Mouse (Mus musculus) bone marrow macrophage, adult 2 months (primary cell): Measurements from ENCODE around the gene A930002H24Rik. TPM values are rescaled to one million over a fixed set of nuclear protein-coding genes. Genes with fewer than 3 reads are reported as not detected.

Source experiments
- H3K27ac ChIP-seq: 2 replicates; pipeline ENCODE4 v1.5.1; 2012; ENCODE audit warnings: low read depth, low read length; ENCODE audit not compliant: insufficient read depth
- H3K4me1 ChIP-seq: 2 replicates; pipeline ENCODE4 v1.6.1; 2012; ENCODE audit warnings: low read length; ENCODE audit not compliant: control insufficient read depth, insufficient read depth
- H3K4me3 ChIP-seq: 2 replicates; pipeline ENCODE4 v1.5.1; 2012; ENCODE audit warnings: mild to moderate bottlenecking, low read length, moderate library complexity; ENCODE audit not compliant: insufficient read depth
- CTCF ChIP-seq: IDR thresholded peaks from 2 replicates; pipeline ENCODE4 v1.5.1; 2012; ENCODE audit warnings: low read depth, mild to moderate bottlenecking, low read length, moderate library complexity
- POLR2A ChIP-seq: IDR thresholded peaks from 2 replicates; pipeline ENCODE4 v1.6.1; 2012; ENCODE audit warnings: mild to moderate bottlenecking, low read depth, low read length, borderline replicate concordance
- polyA plus RNA-seq: library from polyadenylated mRNA; stranded (reverse); fragments of >200 nt; gene quantifications from 2 replicates; pipeline ENCODE4 v1.2.4, GENCODE M21; 2012; ENCODE audit not compliant: missing spikeins, insufficient read depth, insufficient read length

The A930002H24Rik gene
- not detected in 2 replicates for polyA plus RNA-seq

DNA sequence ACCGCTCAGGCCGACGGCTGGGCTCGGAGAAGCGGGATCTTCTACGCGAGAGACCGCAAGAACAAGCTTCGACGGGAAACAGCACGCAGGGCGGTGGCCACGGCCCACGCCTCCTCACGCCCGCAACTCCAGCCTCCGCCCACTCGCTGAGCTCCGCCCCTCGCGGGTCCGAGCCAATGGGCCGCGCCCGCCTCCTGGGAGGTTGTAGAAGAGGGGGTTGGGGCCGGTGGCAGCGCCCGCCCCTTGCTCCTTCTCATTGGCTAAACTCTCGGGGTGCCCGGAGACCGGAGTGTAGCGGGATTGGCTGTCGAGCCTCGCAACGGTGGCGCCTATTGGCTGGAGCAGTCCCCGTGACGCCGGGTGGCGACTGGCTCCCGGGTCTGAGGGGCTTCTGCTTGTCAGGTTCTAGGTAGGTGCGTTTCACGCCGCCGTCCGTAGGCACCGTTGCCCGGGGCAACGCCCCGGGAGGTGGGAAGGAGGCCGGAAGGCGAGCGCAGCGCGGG lies at the start of gene A930002H24Rik:
A930002H24Rik (minus strand) TSS at position 145 of the 503 bp plus-strand sequence.
- Histone ChIP-seq H3K4me1 (peaks cover 7% of the 10 kb centered on the region), H3K4me3 (peak within 1 kb of the TSS; percentile 94), H3K27ac (peak within 1 kb of the TSS; percentile 32)
- TF ChIP-seq POLR2A (no peak), CTCF (no peak)

DNA sequence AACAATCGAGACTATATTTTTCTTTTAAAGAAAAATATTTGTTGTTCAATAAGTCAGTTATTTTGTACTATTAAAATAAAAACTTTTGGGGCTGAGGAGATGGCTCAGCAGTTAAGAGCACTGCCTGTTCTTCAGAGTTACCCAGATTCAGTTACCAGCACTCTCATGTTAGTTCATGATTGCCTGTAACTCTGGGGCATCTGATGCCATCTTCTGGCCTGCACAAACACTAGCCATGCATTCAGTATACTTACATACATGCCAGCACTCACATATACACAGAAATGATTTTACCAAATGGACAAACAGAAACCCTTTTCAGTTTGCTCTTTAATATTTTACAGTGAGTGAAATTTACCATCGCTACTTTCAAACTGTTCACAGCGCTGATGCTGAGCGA lies 45.7 kb upstream of the A930002H24Rik start:
- H3K27ac ChIP-seq: no peak overlapping the region
- TF ChIP-seq CTCF (no peak), POLR2A (no peak)
- H3K4me3 ChIP-seq: no peak overlapping the region
- H3K4me1 ChIP-seq: no peaks in the 10 kb centered on the region

DNA sequence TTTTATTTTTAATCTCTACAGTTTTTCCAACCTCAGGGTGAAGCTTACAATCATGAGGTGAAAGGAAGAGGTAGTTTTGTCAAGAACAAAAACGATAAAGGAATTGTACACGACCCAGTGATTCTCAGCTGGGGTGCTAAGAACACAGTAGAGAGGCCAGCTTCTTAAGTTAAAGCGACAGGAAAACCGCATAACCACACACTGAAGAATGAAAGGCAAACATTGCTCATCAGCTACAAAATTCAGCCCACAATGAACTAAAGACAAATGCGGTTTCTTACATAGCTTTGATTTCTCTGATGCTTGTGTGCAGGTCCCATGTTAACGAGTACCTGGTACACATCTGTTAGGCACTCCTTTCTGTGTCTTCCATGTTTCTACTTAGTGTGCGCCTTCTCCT lies 33.5 kb upstream of the A930002H24Rik start:
- no peak for TF ChIP-seq CTCF
- TF ChIP-seq POLR2A: no peak
- Histone ChIP-seq H3K4me1 (peaks cover 37% of the 10 kb centered on the region), H3K4me3 (no peak overlapping the region), H3K27ac (no peak overlapping the region)

DNA sequence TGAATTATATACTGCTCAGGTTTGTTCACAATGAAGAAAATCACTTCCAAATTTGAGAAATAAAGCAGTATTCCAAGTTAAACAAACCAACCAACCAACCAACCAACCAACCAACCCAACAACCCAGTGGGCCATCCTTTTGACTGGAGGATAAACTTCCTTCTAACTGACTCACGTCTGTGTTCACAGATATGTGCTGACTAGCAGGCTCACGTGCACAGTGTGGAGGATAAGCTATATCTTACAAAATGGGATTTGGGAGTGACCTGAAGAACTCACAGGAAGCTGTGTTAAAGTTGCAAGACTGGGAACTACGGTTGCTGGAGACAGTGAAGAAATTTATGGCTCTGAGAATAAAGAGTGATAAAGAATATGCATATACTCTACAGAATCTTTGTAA lies 32.2 kb upstream of the A930002H24Rik start:
- peaks cover 44% of the 10 kb centered on the region for H3K4me1 ChIP-seq
- TF ChIP-seq POLR2A: no peak
- no peak for TF ChIP-seq CTCF
- peak overlapping the region; percentile 1; the same call in 1 of the 2 replicates for H3K27ac ChIP-seq
- no peak overlapping the region for H3K4me3 ChIP-seq

DNA sequence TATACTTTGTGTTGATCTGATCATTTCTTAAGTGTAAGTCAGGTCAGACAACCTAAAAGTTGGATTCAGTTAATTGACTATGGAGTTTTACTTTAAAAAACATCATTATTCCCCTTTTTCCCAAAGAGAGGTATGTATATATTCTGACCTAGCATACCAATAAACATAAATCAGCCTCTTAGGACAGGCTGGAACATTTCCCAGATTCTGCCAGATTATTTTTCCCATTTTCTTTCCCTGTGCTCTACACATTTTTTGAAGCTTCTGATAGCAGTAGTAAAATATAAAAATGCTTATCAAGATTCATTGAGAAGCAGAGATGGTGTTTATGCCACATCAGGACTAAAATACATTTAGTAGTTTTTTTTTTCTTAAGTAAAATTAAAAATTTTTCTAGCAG lies 27.0 kb upstream of the A930002H24Rik start:
- TF ChIP-seq POLR2A (no peak), CTCF (no peak)
- Histone ChIP-seq H3K4me1 (peaks cover 35% of the 10 kb centered on the region), H3K27ac (no peak overlapping the region), H3K4me3 (no peak overlapping the region)

DNA sequence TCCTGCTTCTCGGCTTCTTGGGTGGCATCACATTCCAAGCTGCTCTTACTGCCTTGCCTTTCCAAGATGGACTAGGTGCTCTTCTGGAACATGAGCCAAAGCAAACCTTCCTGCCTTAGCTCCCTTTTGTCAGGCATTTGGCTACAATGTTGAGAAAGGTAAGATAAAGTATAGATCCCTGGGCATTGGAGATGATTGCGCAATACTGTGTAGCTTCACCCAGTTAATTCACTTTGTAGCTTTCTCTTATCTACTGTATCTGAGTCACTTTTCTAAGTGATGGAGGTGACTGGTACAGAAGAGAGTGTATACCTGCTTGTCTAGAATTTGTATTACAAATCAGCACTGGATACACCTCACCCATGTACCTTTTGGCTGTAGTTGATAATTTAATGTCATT lies 23.4 kb upstream of the A930002H24Rik start:
- Histone ChIP-seq H3K4me3 (no peak overlapping the region), H3K4me1 (peaks cover 13% of the 10 kb centered on the region), H3K27ac (no peak overlapping the region)
- no peak for TF ChIP-seq POLR2A

DNA sequence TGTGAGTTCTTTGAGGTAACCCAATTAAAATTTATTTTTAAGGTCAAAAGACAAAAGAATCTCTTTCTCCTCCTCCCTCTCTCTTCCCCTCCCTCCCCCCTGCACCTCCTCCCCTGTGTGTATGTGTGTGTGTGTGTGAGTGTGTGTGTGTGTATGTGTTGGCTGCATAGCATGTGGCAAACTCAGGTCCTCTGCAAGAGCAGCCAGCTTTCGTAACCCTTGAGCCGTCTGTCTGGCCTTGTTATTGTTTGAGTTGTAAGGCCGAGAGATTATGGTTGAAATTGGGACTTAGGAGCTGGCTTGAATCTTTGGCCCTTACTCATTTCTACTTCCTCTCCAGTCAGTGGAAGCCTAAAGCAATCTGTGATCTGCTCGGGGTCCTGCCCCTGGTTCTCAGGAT lies 16.4 kb upstream of the A930002H24Rik start:
- no peak for TF ChIP-seq POLR2A
- no peak for TF ChIP-seq CTCF
- Histone ChIP-seq H3K4me3 (no peak overlapping the region), H3K4me1 (peaks cover 5% of the 10 kb centered on the region), H3K27ac (no peak overlapping the region)

DNA sequence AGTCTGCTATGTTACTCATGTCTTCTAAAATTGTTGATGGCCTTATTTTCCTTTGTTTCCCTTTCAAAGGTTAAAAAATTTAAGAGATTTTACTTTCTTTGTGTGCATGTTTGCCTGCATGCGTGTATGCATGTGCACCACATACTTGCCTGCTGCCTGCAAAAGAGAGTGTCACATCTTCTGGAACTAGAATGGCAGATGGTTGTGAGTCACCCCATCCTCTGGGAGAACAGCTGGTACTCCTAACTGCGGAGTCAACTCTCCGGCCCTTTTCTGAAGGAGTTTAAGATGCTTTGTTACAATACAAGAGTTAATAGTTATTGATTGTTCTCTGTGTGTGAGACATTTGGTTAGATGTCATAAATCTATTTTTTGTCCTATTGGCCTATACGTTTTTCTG lies 15.3 kb upstream of the A930002H24Rik start:
- Histone ChIP-seq H3K27ac (no peak overlapping the region), H3K4me3 (no peak overlapping the region), H3K4me1 (peaks cover 7% of the 10 kb centered on the region)
- TF ChIP-seq POLR2A: no peak
- TF ChIP-seq CTCF: no peak

DNA sequence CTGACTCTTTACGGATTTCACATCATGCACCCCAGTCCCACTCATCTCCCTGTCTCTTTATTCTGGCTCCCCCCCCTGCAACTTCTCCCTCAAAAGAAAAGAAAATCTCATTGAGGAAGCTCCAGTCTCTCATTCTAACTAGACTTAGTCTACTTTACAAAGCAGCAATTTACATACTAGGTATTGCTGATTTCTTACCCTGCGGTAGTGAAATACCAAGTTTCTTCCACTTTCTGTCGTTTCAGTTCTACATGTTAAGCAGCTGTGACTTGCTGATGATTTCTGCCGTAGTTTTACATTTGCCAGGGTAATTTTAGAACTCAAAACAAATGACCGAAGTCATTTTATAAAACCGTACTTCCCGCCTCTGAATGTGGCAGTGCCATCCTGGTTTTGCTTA lies 8.2 kb upstream of the A930002H24Rik start:
- TF ChIP-seq CTCF: no peak
- TF ChIP-seq POLR2A: no peak
- H3K27ac ChIP-seq: no peak overlapping the region
- H3K4me1 ChIP-seq: peaks cover 26% of the 10 kb centered on the region
- no peak overlapping the region for H3K4me3 ChIP-seq

DNA sequence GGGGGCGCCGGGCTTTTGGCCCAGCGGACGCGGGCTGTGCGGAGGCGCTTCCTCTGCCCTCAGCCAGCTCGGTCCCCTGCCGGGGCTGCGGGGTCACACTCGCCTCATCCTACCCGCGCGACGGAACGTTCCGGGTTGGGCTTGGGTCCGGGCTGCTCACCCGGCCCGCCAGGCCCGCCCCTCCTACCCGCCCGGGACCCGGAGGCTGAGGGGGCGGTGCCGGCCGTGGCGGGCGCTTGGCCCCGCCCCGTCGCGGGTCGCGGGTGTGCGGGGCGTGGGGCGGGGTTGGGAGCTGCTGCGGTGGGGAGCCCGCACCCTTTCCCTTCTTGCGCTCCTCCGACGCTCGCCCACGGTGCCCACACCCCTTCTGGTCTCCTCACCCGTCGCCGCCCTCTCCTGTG lies 580 bp upstream of the A930002H24Rik start:
- Histone ChIP-seq H3K4me1 (peaks cover 7% of the 10 kb centered on the region), H3K27ac (peak overlapping the region; percentile 22; the same call in 1 of the 2 replicates), H3K4me3 (peak overlapping the region; percentile 94)
- TF ChIP-seq POLR2A: no peak
- TF ChIP-seq CTCF: no peak

DNA sequence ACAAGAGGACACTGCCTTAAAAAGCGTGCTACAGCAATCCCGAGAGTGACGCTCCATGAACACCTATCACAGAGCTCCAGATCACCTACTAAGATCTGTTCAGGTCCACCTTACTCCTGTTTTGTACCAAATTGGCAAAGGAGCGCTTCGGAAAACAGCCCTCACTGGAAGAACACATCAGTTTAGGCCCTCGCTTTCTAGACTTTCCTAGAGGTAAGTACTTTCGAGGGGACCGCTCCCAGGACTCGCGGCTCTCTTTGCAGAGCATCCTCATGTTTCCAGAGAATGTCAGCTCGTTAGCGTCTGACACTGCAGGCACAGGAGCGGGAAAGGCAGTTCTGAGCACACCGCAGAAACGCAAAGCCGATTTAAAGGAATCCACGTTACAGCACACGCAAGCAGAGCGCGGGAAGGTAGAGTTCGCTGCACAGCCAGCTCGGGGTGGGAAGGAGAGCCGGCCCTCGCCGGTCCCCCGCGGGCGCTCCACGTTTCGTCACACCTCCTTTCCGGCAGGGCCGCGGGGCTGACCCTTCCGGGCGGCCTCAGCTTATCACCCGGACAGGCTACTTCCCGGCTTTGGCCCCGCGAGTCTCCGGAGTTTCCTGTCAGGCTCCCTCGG lies 470 bp downstream of the A930002H24Rik start, which contains the start of gene Fer:
Fer (plus strand) TSS at position 51 of the 619 bp plus-strand sequence.
- peak within 1 kb of the TSS; percentile 94 for H3K4me3 ChIP-seq
- peak within 1 kb of the TSS; percentile 32 for H3K27ac ChIP-seq
- TF ChIP-seq CTCF (no peak), POLR2A (no peak)
- H3K4me1 ChIP-seq: peaks cover 7% of the 10 kb centered on the region
